Mouse (Mus musculus): ENCODE measurements around the gene Clec2d.

- TF ChIP-seq POLR2A (IDR thresholded peaks at IDR 0.05; ENCODE audit: borderline replicate concordance, extremely low read depth, insufficient read depth, insufficient read length, poor library complexity, severe bottlenecking) (no peak), CTCF (IDR thresholded peaks at IDR 0.05; ENCODE audit: borderline replicate concordance, extremely low read depth, insufficient read depth, insufficient read length) (no peak)
Observed at GRCm38 (mm10) chr6:129212421-129213195, 32.2 kb downstream of the Clec2d start.
